Mouse (Mus musculus) heart, adult 9 months (tissue): Measurements from ENCODE around the gene Sh2d3c.

ENCODE experiments used
- DNase-seq, 2 experiments: peaks; one replicate each; pipeline ENCODE4 v3.0.0; 2022; ENCODE audit warnings: low spot score in 2 of 2

The Sh2d3c gene

GRCm38 (mm10) chr2:32724832-32725790, 4.3 kb downstream of the Sh2d3c start:
- DNase-seq, result no peak

GRCm38 (mm10) chr2:32727435-32727834, 6.6 kb downstream of the Sh2d3c start:
- peak; percentile 98 for DNase-seq

- DNase-seq, result peak; percentile 74 to 91
Observed at GRCm38 (mm10) chr2:32728463-32728862, 7.6 kb downstream of the Sh2d3c start.

DNA sequence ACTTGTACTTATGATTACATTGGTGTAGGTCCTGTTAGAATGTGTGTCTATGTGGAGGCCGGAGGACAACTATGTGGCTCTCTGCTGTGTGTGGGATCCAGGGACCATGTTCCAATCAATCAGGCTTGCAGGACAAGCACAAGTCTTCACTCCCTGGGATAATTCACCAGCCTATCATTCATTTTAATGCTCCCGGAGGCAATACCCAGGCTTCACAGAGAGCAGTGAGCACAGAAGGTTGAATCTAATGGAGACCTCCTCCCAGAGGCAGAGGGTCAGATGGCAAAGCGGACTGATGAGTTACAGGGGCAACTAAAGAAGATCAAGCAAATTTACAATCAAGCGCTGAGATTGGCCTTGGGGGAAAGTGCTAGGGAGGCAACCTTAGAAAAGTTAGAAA, 8.7 kb downstream of the Sh2d3c start:
- no peak for DNase-seq

DNA sequence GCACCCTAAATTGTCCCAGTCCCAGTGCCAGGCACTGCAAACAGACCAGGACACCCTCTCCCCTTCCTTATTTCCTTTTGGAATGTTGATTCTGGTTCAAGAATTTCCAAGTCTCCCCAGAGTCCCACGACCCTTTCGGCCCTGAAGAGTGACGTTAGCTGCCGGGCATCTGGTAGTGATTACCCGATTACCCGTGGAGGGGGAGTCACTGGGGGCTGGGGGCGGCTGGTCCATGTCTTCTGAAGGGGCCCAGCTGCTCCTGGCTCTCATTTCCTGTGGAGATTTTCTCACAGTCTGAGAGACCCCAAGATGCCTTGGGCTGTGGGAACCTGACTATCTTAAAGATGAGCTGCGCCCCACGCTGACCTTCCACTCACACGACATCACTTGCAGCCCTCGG, 10.0 kb downstream of the Sh2d3c start:
- DNase-seq, result peak in 1 of 2 experiments; percentile 31

DNA sequence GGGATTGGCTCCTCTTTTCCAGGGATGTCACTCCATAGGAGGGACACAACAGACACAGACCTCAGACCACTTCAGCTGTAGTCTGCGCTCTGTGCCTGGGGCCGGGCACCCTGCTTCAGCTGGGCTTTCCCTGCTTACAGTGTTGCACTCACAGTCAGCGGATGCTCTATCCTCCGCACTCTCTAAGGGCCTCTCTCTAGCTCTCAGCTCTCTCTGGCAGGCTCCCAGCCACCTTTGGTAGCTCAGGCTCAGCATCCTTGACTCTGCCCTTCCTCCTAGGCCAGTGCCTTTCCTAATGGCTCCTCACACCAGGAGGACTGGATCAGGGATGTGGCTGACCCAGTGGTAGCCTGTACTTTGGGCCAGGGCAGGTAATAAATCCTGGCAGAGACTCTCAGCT, 11.1 kb downstream of the Sh2d3c start:
- DNase-seq, result no peak

- DNase-seq, result peak in 1 of 2 experiments; percentile 68
Observed at GRCm38 (mm10) chr2:32732695-32733094, 11.8 kb downstream of the Sh2d3c start.

DNA sequence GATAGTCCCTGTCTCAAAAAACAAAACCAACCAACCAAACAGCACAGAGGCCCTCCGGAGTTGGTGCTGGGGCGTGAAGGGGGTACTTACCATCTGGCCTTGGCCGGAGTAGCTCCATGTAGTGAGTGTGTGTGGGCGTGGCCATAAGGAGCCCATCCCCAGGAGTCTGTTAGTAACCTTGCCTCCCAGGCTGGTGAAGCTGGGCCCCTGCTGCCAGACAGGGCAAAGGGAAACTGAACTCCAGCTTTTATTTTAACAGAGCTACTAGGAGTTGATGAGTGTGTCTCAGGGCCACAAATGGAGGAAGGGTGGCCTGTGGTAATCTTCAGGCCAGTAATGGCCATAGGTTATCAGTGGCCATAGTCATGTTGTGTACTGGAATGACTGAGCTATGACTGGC, 13.6 kb downstream of the Sh2d3c start:
- DNase-seq, result peak; percentile 30 to 58

DNA sequence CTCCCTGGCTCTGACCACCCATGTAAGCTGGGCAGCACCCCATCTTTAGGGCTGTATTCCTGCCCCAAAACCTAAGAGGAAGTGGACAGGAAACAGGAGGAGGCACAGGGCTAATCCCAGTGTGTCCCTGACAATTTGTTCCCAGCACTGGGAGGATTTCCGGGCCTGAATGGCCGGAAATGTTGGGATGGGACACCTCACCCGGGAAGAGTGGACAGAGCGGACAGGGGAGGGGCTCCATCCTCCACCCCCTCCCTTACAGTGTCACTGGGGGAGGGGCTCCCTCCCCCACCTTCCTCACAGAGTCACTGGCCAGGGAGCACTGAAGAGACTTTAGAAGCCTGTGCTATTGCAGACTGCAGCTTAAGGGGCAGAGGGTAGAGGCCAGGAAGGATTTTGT, 14.1 kb downstream of the Sh2d3c start:
- DNase-seq, result peak; percentile 84 to 94

DNA sequence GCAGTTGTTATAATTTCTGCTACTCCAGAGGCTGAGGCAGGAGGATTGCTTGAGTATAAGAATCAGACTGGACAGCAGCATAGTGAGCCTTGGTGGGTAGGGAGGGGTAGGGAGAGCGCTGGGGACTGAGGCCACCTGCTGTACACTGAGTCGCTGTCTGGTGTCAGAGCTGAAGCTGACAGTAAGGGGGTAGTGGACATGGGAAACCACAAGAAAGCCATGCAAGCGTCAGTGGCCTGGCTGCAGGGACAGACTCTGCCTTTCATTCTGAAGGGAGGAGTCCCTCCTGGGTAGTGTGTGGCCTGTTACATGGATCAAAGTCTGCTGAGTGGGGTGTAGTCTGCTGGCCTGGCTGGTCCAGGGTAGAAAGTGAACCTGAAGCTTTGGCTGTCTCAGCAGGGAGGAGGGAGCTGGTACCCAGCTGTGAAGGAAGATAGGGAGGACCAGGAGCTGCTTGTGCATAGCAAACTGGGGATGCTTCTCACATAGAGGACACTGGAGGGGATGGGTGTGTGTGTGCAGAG, 15.5 kb downstream of the Sh2d3c start:
- no peak for DNase-seq

- no peak for DNase-seq
Observed at GRCm38 (mm10) chr2:32737008-32737407, 16.2 kb downstream of the Sh2d3c start.

DNA sequence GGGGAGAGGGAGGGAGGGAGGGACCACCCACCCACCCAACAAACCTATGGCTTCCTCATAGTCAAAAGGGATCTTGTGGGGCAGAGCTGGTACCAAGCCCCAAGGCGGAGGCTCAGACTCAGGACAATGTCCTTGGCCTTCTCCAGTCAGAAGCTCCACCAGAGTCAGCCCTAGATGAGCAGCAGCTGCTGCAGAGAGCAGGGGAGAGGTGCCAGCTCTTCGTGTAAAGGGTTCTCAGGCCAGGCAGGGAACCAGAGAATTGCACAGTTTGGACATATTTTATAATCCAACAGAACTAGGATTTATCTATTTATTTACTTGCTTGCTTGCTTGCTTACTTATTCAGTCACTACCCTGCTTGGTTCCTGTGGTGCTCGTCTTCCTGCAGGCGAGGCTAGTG, 18.5 kb downstream of the Sh2d3c start:
- DNase-seq, result no peak

- no peak for DNase-seq
Observed at GRCm38 (mm10) chr2:32740916-32741272, 20.0 kb downstream of the Sh2d3c start, which contains the start of gene 6330409D20Rik. TSS of gene 6330409D20Rik (minus strand) at chr2:32741016.

GRCm38 (mm10) chr2:32741273-32742172, 20.7 kb downstream of the Sh2d3c start:
- peak in 1 of 2 experiments; percentile 30 for DNase-seq

DNA sequence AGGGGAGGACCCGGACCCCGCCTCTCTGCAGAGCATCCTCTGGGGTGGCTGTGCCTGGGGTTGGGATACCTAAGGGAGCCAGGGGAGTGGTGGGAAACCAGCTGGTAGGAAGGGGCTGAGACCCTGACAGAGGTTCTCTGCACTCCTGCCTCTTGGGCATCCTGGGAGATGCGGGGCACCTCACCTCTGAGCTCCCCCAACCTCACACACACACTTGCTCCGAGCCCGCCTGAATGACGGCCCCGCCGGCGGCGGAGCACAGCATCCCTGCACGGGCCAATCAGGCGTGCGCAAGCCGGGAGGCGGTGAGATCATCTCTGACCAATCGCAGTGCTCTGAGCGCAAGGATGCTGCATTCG, 21.3 kb downstream of the Sh2d3c start:
- DNase-seq, result no peak

DNA sequence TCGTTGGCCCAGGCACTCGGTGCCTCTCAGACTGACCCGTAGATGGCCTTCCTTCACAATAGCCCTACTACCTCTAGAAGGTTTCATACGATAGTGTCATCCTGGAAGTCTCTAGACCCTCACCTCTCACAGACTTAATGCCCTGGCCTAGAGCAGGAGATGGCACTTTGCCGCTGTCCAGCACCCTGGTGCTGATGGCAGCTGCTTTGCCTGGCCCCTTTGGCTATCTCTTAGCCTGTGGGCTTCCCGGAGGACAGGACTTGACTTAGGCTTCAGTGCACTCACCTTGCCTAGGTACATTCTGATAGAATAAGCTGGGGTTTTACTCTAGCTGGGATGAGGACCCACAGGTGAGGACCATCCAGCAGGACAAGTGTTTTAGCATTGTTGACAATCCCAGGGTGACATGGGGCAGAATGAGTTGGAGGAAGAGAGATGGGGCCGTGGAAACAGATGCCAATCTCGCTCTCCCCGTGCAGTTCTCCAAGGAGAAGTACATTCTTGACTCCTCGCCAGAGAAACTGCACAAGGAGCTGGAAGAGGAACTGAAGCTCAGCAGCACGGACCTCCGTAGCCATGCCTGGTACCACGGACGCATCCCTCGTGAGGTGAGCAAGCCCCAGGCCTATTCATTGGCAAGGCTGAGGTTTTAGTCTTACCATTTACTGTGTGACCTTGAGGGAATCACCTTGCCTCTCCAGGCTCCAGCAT, 23.6 kb downstream of the Sh2d3c start:
- no peak for DNase-seq

DNA sequence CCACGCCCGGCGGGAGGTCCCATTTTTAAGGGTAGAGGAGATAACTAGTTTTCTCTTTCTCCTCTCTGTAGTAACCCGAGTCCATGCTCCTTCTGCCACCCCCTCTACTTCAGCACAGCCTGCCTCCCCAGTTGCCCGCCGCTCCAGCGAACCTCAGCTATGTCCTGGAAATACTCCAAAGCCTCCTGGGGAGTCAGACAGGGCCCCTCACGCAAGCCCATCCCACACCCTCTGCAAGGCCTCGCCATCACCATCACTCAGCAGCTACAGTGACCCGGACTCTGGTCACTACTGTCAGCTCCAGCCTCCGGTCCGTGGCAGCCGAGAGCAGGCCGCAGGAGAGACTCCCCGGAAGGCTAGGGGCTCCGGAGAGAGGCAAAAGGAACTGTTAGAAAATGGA, 28.2 kb downstream of the Sh2d3c start:
- no peak for DNase-seq

GRCm38 (mm10) chr2:32750199-32750598, 29.3 kb downstream of the Sh2d3c start:
- no peak for DNase-seq

DNA sequence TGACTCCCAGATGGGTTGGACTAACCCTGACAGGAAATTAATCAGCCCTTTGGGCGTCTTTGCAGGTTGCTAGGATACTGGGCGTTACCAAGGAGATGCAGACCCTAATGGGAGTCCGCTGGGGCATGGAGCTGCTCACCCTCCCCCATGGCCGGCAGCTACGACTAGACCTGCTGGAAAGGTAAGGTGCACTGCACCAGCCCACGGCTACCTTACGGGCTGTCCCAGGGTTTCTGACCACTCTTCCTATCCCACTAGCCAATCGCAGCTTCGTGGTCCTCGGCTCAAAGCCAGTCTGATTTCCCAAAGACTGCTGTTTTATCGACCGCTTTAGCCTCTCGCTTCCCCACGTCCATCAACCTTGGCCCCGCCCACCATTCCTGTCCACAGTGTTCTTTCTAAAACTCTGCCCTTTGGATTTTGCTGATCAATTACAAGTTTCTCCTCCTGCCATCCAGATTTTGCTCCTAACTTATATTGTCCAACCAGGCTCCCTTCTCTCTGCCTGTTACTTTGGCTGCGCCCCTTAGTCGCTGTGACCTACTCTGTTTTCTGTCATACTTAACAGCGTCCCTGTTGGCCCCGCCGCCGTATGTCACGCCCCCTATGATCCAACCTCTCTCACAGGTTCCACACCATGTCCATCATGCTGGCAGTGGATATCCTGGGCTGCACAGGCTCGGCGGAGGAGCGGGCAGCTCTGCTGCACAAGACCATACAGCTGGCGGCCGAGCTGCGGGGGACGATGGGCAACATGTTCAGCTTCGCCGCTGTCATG, 30.2 kb downstream of the Sh2d3c start:
- DNase-seq, result peak in 1 of 2 experiments; percentile 47

- no peak for DNase-seq
Observed at GRCm38 (mm10) chr2:32751665-32752033, 30.8 kb downstream of the Sh2d3c start.

DNA sequence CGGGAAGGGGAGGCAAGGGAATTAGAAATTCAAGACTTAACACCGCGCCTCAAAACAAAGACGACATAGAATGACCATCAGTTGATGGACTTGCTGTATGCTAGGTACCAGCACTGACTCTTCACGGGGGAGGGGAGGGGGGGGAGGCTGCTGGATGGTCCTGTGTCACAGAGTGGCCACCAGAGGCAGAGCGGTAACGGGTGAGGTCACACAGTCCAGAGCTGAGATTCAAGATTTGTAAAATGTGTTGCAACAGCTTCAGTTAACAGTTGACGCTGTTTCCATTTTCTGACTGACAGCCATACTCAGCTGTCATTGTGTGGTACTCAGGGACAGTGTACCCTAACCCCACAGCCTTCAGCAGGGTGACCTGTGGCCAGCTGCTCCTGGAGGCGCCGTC, 31.3 kb downstream of the Sh2d3c start:
- DNase-seq, result no peak
